Mouse (Mus musculus) adrenal gland, postnatal 14 days (tissue): ENCODE data around the gene Nfatc2ip. TPM values are rescaled to one million over a fixed set of nuclear protein-coding genes. Genes with fewer than 3 reads are reported as not detected.

Experiments used
- DNase-seq: peaks from one replicate; pipeline ENCODE4 v3.0.0; 2021; ENCODE audit warnings: mixed read lengths
- long read RNA-seq, 2 experiments: library from polyadenylated mRNA; stranded (forward); transcript quantifications; one replicate each; pipeline ENCODE4 v2.0.0; 2021
- total RNA-seq: library from RNA; stranded (reverse); gene quantifications from 2 replicates; pipeline ENCODE4 v1.2.3, GENCODE M21; 2021

The Nfatc2ip gene
- total RNA-seq, result 7.1 and 8.4 TPM in 2 replicates
- long read RNA-seq, experiment 1, partial matches to known transcripts, result 0 of 2 reads
- long read RNA-seq, experiment 1, other reads (novel, unspliced or antisense), result 2 of 2 reads
- long read RNA-seq, experiment 2, partial matches to known transcripts, result 0 of 1 reads
- long read RNA-seq, experiment 2, other reads (novel, unspliced or antisense), result 0 of 1 reads

DNA sequence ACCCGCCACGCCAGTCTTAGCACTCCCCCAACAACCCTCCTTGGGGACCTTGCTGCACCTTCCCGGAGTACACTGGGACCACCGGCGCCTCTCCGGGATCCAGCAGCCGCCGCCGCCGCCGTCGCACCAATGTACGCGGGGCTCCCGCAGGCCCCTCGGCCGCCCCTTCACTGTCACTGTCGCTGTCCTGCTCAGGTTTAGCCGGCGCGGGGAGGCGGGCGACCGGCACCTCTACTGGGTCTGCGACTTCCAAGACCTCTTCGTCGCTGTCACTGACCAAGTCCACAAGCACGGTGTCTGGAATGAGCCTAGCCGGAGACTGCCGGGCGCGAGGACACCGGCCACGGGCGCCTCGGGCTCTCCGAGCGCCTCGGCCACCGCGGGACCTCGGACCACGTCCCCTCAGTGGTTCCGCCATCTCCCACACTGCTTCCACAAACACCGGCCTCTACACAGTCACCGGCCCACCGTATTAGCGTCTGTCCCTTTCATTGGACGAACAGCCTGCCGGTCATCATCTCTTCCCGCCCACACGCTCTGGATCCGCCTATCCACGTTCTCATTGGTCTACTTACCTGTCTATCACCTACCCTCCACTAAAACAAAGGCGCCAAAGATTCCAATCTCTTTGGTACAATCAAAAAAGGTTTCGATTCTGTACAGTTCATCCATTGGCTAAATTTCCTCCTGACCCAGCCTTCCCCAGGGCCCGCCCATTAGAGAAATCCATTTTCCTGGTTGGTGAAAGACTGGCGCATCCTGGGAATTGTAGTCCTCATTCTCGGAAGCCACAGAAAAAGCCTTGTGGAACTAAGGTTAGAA, at the start of gene Nfatc2ip:
TSS of gene Nfatc2ip (minus strand) at position 440 of the 822 bp plus-strand sequence.
- peak; percentile 94 for DNase-seq

DNA sequence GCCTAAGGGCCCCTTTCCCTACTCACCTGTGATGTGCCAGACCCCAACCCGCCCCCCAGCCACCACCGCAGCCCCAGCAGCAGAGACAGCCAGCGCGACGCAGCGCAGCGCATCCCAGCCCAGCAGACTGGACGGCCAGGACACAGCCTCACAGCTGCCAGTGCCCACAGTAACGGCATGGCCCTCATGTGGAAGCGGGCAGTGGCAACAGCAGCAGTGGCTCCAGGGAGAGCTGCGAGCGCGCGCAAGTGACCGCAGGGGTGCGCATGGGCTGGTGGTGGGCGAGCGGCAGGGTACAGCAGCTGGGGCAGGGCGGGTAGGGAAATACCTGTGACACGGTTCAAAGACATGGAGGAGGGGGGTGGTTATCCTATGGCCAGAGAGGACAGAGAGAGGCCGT, 49.7 kb upstream of the Nfatc2ip start:
- DNase-seq, result no peak

- DNase-seq, result no peak
Observed at GRCm38 (mm10) chr7:126445104-126445815, 48.7 kb upstream of the Nfatc2ip start.

DNA sequence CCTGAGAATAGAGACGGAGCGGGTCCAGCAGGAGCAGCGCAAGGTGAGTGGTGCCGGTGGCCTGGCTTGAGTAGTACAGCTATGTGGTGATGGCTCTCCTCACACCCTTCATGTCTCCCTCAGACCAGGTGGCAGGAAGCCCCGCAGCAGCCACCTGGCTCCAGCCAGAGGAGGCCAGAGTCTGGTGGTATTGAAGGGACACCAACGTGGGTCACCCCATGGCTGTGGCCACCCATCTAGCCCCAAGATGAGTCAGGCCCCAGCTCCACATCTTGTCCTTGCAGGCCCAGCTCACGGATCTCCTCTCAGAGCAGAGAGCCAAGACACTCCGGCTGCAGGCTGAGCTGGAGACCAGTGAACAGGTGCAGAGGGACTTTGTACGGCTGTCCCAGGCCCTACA, 48.0 kb upstream of the Nfatc2ip start:
- no peak for DNase-seq

DNA sequence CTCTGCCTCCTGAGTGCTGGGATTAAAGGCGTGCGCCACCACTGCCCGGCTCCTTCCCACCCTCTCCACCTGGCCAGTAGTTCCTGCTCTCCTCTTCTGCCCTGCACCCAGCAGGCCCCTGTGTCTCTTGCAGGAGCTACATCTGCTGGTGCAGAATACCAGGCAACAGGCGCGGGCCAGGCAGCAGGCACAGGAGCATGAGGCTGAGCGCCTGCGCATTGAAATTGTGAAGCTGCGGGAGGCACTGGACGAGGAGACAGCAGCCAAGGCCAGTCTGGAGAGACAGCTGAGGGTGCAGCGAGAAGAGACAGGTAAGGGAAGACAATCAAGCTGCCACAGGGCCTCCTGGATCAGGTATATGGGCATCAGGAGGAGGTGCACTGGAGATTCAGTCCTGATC, 47.5 kb upstream of the Nfatc2ip start:
- no peak for DNase-seq

DNA sequence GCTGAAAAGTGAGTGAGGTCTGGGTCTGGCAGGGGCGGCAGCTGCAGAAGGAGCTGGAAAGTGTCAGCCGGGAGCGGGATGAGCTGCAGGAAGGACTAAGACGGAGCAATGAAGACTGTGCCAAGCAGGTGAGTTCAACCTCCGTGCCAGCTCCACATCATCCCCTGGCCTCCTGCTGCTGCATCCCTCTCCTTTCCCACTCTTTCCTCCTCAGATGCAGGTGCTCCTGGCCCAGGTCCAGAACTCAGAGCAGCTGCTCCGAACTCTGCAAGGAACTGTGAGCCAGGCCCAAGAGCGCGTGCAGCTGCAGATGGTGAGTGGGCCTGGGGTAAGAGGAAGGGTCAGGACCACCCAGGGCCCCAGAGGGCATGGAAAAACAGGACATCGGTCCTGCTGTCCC, 43.6 kb upstream of the Nfatc2ip start:
- no peak for DNase-seq

DNA sequence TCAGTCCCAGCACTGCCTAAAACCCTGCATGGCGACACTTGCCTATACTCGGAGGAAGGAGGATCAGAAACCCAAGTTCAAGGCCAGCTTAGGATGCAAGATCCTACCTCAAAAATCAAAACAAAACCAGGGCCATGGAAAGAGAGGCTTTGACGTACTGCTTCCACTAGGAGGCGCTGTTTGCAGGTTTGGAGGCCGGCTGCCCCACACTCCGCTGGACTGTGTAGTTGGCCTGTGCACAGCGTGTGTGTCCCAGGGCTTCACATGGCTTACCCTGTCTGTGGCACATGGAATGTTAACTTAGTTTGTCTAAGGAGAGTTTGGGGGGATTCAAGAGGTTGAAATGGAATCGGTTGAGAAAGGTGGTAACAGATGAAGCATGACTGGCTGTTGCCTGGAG, 40.3 kb upstream of the Nfatc2ip start:
- peak; percentile 87 for DNase-seq

- DNase-seq, result no peak
Observed at GRCm38 (mm10) chr7:126435801-126436200, 39.3 kb upstream of the Nfatc2ip start.

DNA sequence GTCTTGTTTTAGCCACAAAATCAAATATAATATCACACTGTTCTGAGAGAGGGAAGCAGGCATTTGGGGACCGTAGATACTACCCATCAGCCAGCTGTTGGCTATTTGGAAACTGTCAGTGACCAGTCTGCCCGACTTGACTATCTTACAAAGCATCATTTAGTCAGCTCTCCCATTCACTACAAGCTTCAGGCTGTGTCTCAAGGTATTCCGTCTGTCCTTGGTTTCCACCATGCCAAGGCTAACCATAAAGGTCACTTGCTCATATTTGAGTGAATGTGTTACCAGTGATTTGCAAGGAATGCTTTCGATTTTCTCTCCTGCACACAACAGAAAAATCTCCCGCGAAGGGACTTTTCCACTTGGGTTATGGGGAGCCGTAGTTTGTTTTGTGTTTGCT, 38.2 kb upstream of the Nfatc2ip start:
- DNase-seq, result peak; percentile 51

DNA sequence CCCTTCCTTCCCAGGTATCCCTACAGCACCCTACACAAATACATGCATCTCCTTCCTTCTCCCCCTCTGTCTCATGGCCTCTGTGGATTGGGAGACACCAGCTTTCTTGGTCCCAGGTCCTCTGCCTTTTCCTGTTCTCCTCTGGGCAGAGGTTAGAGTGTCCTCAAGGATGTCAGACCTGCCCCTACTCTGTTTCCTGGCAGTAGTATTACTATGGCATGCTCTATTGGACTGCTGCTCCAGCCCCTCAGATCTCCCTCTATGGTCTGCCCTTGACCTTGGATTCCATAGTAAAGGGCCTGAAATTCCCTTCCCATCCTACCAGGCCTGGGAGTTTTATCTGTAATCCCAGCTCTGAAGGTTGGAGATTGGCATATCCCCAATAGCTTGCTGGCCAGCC, 33.6 kb upstream of the Nfatc2ip start:
- no peak for DNase-seq

- no peak for DNase-seq
Observed at GRCm38 (mm10) chr7:126429503-126429898, 33.0 kb upstream of the Nfatc2ip start.

GRCm38 (mm10) chr7:126428631-126429502, 32.3 kb upstream of the Nfatc2ip start, which contains the start of gene Rabep2:
TSS of gene Rabep2 (plus strand) at chr7:126428759.
- DNase-seq, result peak; percentile 98

GRCm38 (mm10) chr7:126428154-126428553, 31.6 kb upstream of the Nfatc2ip start:
- DNase-seq, result no peak

DNA sequence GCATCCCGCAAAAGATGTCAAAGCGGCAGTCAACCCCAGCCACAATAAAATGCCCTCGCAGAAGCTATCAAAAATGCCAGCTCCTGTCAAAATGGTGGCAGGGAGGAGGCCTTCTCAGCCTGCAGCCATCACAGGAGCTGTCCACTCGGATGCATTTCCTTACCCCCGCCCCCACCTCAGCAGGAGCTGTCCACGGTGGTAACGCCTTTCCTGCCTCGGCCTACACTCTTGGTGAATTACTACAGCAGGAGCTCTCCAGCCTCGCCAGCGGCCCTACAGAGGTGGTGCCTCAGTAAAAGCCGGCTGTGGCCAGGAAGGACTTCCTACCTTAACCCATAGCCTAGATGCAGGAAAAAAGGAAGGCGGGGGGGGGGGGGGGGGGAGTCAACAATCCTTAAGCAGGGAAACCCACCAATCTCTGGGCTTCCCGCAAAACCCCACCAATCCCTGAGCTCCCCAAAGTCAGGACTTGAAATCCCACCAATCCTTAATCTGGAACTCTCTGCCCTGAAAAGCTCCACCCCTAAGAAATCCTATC, 30.9 kb upstream of the Nfatc2ip start:
- no peak for DNase-seq

GRCm38 (mm10) chr7:126424161-126424560, 27.6 kb upstream of the Nfatc2ip start:
- DNase-seq, result no peak

- no peak for DNase-seq
Observed at GRCm38 (mm10) chr7:126421756-126422155, 25.2 kb upstream of the Nfatc2ip start.

GRCm38 (mm10) chr7:126418496-126418895, 22.0 kb upstream of the Nfatc2ip start:
- no peak for DNase-seq

- peak; percentile 38 for DNase-seq
Observed at GRCm38 (mm10) chr7:126417606-126418005, 21.1 kb upstream of the Nfatc2ip start.

DNA sequence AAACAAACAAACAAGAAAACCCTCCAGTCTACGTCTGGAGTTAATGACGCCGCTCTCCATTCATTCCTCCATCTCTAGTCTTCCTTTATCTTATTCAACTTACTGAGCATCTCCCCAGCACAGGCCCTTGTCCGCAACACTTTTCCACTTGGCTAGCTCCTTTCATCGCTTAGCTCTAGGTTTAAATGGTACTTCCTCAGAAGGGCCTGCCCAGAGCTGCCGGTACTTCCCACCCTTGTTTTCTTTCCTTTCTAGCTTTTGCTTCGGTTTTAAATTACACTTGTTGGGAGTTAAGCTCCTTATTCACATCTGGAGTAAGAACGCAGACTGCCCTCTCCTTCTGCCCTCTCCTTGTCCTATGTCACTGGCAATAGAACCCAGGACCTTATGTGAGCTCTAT, 20.5 kb upstream of the Nfatc2ip start:
- DNase-seq, result no peak

DNA sequence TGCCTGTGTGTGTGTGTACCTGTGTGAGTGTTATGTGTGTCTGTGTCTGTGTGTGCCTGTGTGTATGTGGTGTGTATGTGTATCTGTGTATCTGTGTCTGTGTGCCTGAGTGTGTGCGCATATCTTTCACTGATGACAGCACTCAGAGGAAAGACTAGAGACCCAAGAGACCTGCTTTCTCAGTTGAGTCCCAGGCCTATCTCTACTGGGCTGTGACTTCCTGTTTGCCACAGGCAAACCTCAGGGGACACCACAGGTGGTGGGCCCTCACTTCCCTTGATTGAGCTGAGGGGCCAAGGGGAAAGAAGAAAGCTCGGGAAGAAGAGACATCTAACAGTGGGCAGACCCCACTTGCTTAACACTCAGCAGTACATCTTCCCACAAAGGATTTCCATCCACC, 20.1 kb upstream of the Nfatc2ip start:
- DNase-seq, result no peak

DNA sequence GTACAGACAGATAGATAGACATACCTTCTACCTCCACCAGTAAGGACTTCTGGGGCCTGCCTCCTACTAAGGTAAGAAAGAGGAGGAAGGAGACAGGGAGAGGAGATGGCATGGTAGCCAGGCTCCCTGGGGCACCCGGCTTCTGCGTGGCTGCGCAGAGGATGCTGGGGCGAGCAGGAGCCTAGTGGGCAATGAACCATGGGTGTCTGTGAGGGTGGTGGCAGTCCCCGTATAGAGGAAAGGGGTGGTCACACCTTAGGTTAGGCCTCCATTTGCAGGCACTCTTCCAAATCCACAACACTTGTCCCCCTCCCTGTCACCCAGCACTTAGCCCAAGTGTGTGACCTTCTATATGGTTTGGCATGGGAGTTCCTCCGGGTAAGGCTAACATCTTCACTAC, 18.2 kb upstream of the Nfatc2ip start, which contains the start of gene Cd19:
TSS of gene Cd19 (minus strand) at position 165 of the 400 bp plus-strand sequence.
- DNase-seq, result no peak

- no peak for DNase-seq
Observed at GRCm38 (mm10) chr7:126411061-126411460, 14.5 kb upstream of the Nfatc2ip start.
